Mouse (Mus musculus) forebrain, embryonic 13.5 days (tissue): ENCODE results near the gene Olfr1082. TPM values are rescaled to one million over a fixed set of nuclear protein-coding genes. Genes with fewer than 3 reads are reported as not detected.
"Not testable (repeated sequence)": the region's sequence is repeated elsewhere in the genome, so short reads cannot be mapped to it uniquely, and the experiment has no call there.

Experiments
- ATAC-seq: fragments of 200-750 bp; cut with Nextera tagmentation; 2 replicates; pipeline ENCODE4 v1.8.0; 2017
- H3K27ac ChIP-seq: fragments of 300-500 bp; sonication (generic); 2 replicates; pipeline ENCODE4 v1.5.1; 2015; ENCODE audit warnings: inconsistent platforms, mild to moderate bottlenecking, moderate library complexity
- H3K27me3 ChIP-seq: fragments of 300-500 bp; sonication (generic); 2 replicates; pipeline ENCODE4 v1.6.1; 2015; ENCODE audit warnings: mild to moderate bottlenecking, inconsistent platforms
- H3K36me3 ChIP-seq: fragments of 300-500 bp; sonication (generic); 2 replicates; pipeline ENCODE4 v1.6.1; 2015; ENCODE audit warnings: mild to moderate bottlenecking, inconsistent platforms; ENCODE audit not compliant: poor library complexity, severe bottlenecking
- H3K4me1 ChIP-seq: fragments of 300-500 bp; sonication (generic); 2 replicates; pipeline ENCODE4 v1.6.1; 2015; ENCODE audit warnings: inconsistent platforms
- H3K4me2 ChIP-seq: fragments of 300-500 bp; sonication (generic); 2 replicates; pipeline ENCODE4 v1.6.1; 2015; ENCODE audit warnings: inconsistent platforms, mild to moderate bottlenecking, moderate library complexity
- H3K4me3 ChIP-seq: fragments of 300-500 bp; sonication (generic); 2 replicates; pipeline ENCODE4 v1.5.1; 2015; ENCODE audit warnings: mild to moderate bottlenecking, inconsistent platforms
- H3K9ac ChIP-seq: fragments of 300-500 bp; sonication (generic); 2 replicates; pipeline ENCODE4 v1.6.1; 2015; ENCODE audit warnings: mild to moderate bottlenecking, inconsistent platforms
- H3K9me3 ChIP-seq: fragments of 300-500 bp; sonication (generic); replicated peaks from 2 replicates; pipeline ENCODE4 v1.6.1; 2016; ENCODE audit warnings: inconsistent platforms
- WGBS: fragments of 180-500 bp; shearing (Covaris S2); methylation state at CpG from one replicate; pipeline ENCODE4 v1.1.7; 2015; 5-methylcytosine and 5-hydroxymethylcytosine counted together
- polyA plus RNA-seq: library from polyadenylated mRNA; unstranded; fragments of >200 nt; fragmentation: Nextera tagmentation; extraction: Ambion mirVana; gene quantifications from 2 replicates; pipeline ENCODE4 v1.2.1, GENCODE M21; 2015

The Olfr1082 gene
- not detected in 2 replicates for polyA plus RNA-seq

GRCm38 (mm10) chr2:86598866-86599265, at the start of gene Olfr1082:
Gene Olfr1082 (minus strand): TSS chr2:86598966.
- WGBS: 52% methylated on average over 1 of the region's 1 CpGs
- H3K27ac ChIP-seq, H3K9ac ChIP-seq, H3K4me2 ChIP-seq, H3K4me3 ChIP-seq, H3K9me3 ChIP-seq, H3K4me1 ChIP-seq, H3K36me3 ChIP-seq, ATAC-seq, H3K27me3 ChIP-seq: not testable (repeated sequence)

DNA sequence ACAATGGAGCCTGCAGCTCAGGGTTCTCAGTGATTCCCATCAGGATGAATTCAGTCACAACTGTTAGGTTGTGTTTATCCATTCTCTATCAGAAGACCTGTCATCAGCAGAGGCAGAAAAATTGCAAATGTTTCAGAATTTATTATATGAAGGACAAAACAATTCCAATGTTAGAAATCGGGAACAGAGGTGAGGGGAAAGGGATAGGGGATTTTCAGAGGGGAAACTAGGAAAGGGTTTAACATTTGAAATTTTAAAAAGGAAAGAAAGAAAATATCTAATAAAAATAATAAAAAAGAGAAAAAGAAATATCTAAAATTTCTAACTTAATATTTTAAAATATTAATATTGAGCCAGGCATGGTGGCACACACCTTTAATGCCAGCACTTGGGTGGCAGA, 40.9 kb upstream of the Olfr1082 start, which contains the start of gene Olfr1084:
Gene Olfr1084 (minus strand): TSS at position 101 of the 400 bp plus-strand sequence.
- 89% methylated on average over 1 of the region's 1 CpGs for WGBS
- H3K27me3 ChIP-seq, ATAC-seq: not testable (repeated sequence)

GRCm38 (mm10) chr2:86558135-86558534, 40.6 kb downstream of the Olfr1082 start, which contains the start of gene Olfr1080:
Gene Olfr1080 (minus strand): TSS chr2:86558235.
- H3K9ac ChIP-seq, H3K27me3 ChIP-seq, H3K4me3 ChIP-seq, ATAC-seq, H3K4me2 ChIP-seq, H3K27ac ChIP-seq, H3K9me3 ChIP-seq, H3K36me3 ChIP-seq, H3K4me1 ChIP-seq: not testable (repeated sequence)

More for the DNA sequence above, 40.9 kb upstream of the Olfr1082 start, which contains the start of gene Olfr1084:
- not testable (repeated sequence) for H3K36me3 ChIP-seq, H3K27ac ChIP-seq, H3K4me3 ChIP-seq, H3K4me2 ChIP-seq, H3K9ac ChIP-seq, H3K9me3 ChIP-seq, H3K4me1 ChIP-seq

Other genes starting within 250 kb of the Olfr1082 start
- gene Olfr1055, start 248.7 kb downstream of the Olfr1082 start, polyA plus RNA-seq: not detected in 2 replicates
- gene Olfr1056, start 236.5 kb downstream of the Olfr1082 start, polyA plus RNA-seq: not detected in 2 replicates
- not detected in 2 replicates for gene Olfr1057, start 220.6 kb downstream of the Olfr1082 start, polyA plus RNA-seq
- gene Olfr1058, start 210.4 kb downstream of the Olfr1082 start, polyA plus RNA-seq: not detected in 2 replicates
- not detected in 2 replicates for gene Olfr1061, start 184.9 kb downstream of the Olfr1082 start, polyA plus RNA-seq
- not detected in 2 replicates for gene Olfr1062, start 172.2 kb downstream of the Olfr1082 start, polyA plus RNA-seq
- gene Olfr1065, start 148.4 kb downstream of the Olfr1082 start, polyA plus RNA-seq: not detected in 2 replicates
- not detected in 2 replicates for gene Olfr1066, start 142.7 kb downstream of the Olfr1082 start, polyA plus RNA-seq
- not detected in 2 replicates for gene Olfr228, start 111.6 kb downstream of the Olfr1082 start, polyA plus RNA-seq
- gene Olfr1076, start 90.5 kb downstream of the Olfr1082 start, polyA plus RNA-seq: not detected in 2 replicates
- not detected in 2 replicates for gene Olfr1079, start 56.5 kb downstream of the Olfr1082 start, polyA plus RNA-seq
- gene Olfr1080, start 40.7 kb downstream of the Olfr1082 start, polyA plus RNA-seq: not detected in 2 replicates
- not detected in 2 replicates for gene Olfr1084, start 40.8 kb upstream of the Olfr1082 start, polyA plus RNA-seq
- not detected in 2 replicates for gene Olfr1085, start 63.1 kb upstream of the Olfr1082 start, polyA plus RNA-seq
- gene Olfr1086, start 81.1 kb upstream of the Olfr1082 start, polyA plus RNA-seq: not detected in 2 replicates
- not detected in 2 replicates for gene Olfr1087, start 99.4 kb upstream of the Olfr1082 start, polyA plus RNA-seq
- gene Olfr1089, start 134.7 kb upstream of the Olfr1082 start, polyA plus RNA-seq: not detected in 2 replicates
- not detected in 2 replicates for gene Olfr1090, start 160.0 kb upstream of the Olfr1082 start, polyA plus RNA-seq
- gene Olfr1093, start 183.5 kb upstream of the Olfr1082 start, polyA plus RNA-seq: not detected in 2 replicates
- not detected in 2 replicates for gene Olfr141, start 211.1 kb upstream of the Olfr1082 start, polyA plus RNA-seq
- not detected in 2 replicates for gene Olfr1094, start 225.7 kb upstream of the Olfr1082 start, polyA plus RNA-seq